Mouse (Mus musculus): ENCODE measurements at regions not wholly inside any gene's neighbourhood (a gene's known extent, or its start where the extent isn't known, plus 50 kb on each side); places are given as distances from the start of the nearest gene placed in this dataset.

GRCm38 (mm10) chr4:39926021-39926591 is 216.8 kb upstream of the Aco1 start:
- no peak overlapping the region for H3K27ac ChIP-seq (ENCODE audit: insufficient read depth, low read length)
- no peak overlapping the region for H3K4me3 ChIP-seq (ENCODE audit: extremely low read depth, insufficient read depth, insufficient read length)
- TF ChIP-seq POLR2A (IDR thresholded peaks at IDR 0.05; ENCODE audit: low read depth, low read length) (no peak), CTCF (IDR thresholded peaks at IDR 0.05; ENCODE audit: extremely low read depth, insufficient read depth, insufficient read length, insufficient replicate concordance) (no peak)
- WGBS = 81% methylated on average over 3 of the region's 3 CpGs
- no peak for DNase-seq (ENCODE audit: low read depth in 1 of 2, low spot score in 2 of 2)
- H3K36me3 ChIP-seq (ENCODE audit: control insufficient read depth, insufficient read depth, low read length) = no peaks in the 10 kb centered on the region
- H3K27me3 ChIP-seq (ENCODE audit: control insufficient read depth, insufficient read depth, low read length) = no peaks in the 10 kb centered on the region
- no peaks in the 10 kb centered on the region for H3K4me1 ChIP-seq (ENCODE audit: control insufficient read depth, insufficient read depth, insufficient read length)

- H3K27ac ChIP-seq (ENCODE audit: insufficient read depth, low read length) = no peak overlapping the region
- no peak overlapping the region for H3K4me3 ChIP-seq (ENCODE audit: extremely low read depth, insufficient read depth, insufficient read length)
- H3K4me1 ChIP-seq (ENCODE audit: control insufficient read depth, insufficient read depth, insufficient read length) = no peaks in the 10 kb centered on the region
- no peaks in the 10 kb centered on the region for H3K36me3 ChIP-seq (ENCODE audit: control insufficient read depth, insufficient read depth, low read length)
- H3K27me3 ChIP-seq (ENCODE audit: control insufficient read depth, insufficient read depth, low read length) = no peaks in the 10 kb centered on the region
- no peak for TF ChIP-seq POLR2A (IDR thresholded peaks at IDR 0.05; ENCODE audit: low read depth, low read length)
- TF ChIP-seq CTCF (IDR thresholded peaks at IDR 0.05; ENCODE audit: extremely low read depth, insufficient read depth, insufficient read length, insufficient replicate concordance) = no peak
- 86% methylated on average over 7 of the region's 7 CpGs for WGBS
- DNase-seq (ENCODE audit: low read depth in 1 of 2, low spot score in 2 of 2) = no peak
Observed at GRCm38 (mm10) chr4:39926594-39926993, 216.3 kb upstream of the Aco1 start.

GRCm38 (mm10) chr4:39928491-39928890 is 214.4 kb upstream of the Aco1 start:
- TF ChIP-seq POLR2A (IDR thresholded peaks at IDR 0.05; ENCODE audit: low read depth, low read length) (no peak), CTCF (IDR thresholded peaks at IDR 0.05; ENCODE audit: extremely low read depth, insufficient read depth, insufficient read length, insufficient replicate concordance) (no peak)
- no peak overlapping the region for H3K27ac ChIP-seq (ENCODE audit: insufficient read depth, low read length)
- H3K4me1 ChIP-seq (ENCODE audit: control insufficient read depth, insufficient read depth, insufficient read length) = no peaks in the 10 kb centered on the region
- WGBS = 71% methylated on average over 2 of the region's 2 CpGs
- no peaks in the 10 kb centered on the region for H3K36me3 ChIP-seq (ENCODE audit: control insufficient read depth, insufficient read depth, low read length)
- no peak overlapping the region for H3K4me3 ChIP-seq (ENCODE audit: extremely low read depth, insufficient read depth, insufficient read length)
- no peaks in the 10 kb centered on the region for H3K27me3 ChIP-seq (ENCODE audit: control insufficient read depth, insufficient read depth, low read length)
- DNase-seq (ENCODE audit: low read depth in 1 of 2, low spot score in 2 of 2) = no peak

GRCm38 (mm10) chr4:39934025-39934708 is 208.7 kb upstream of the Aco1 start:
- Histone ChIP-seq H3K36me3 (ENCODE audit: control insufficient read depth, insufficient read depth, low read length) (no peaks in the 10 kb centered on the region), H3K4me1 (ENCODE audit: control insufficient read depth, insufficient read depth, insufficient read length) (no peaks in the 10 kb centered on the region), H3K27me3 (ENCODE audit: control insufficient read depth, insufficient read depth, low read length) (no peaks in the 10 kb centered on the region), H3K4me3 (ENCODE audit: extremely low read depth, insufficient read depth, insufficient read length) (no peak overlapping the region), H3K27ac (ENCODE audit: insufficient read depth, low read length) (no peak overlapping the region)
- TF ChIP-seq POLR2A (IDR thresholded peaks at IDR 0.05; ENCODE audit: low read depth, low read length) (no peak), CTCF (IDR thresholded peaks at IDR 0.05; ENCODE audit: extremely low read depth, insufficient read depth, insufficient read length, insufficient replicate concordance) (no peak)
- DNase-seq (ENCODE audit: low read depth in 1 of 2, low spot score in 2 of 2) = no peak
- WGBS = 83% methylated on average over 12 of the region's 12 CpGs

GRCm38 (mm10) chr4:39958687-39959086 is 184.2 kb upstream of the Aco1 start:
- no peak overlapping the region for H3K4me3 ChIP-seq (ENCODE audit: extremely low read depth, insufficient read depth, insufficient read length)
- H3K36me3 ChIP-seq (ENCODE audit: control insufficient read depth, insufficient read depth, low read length) = no peaks in the 10 kb centered on the region
- H3K27ac ChIP-seq (ENCODE audit: insufficient read depth, low read length) = no peak overlapping the region
- H3K4me1 ChIP-seq (ENCODE audit: control insufficient read depth, insufficient read depth, insufficient read length) = no peaks in the 10 kb centered on the region
- H3K27me3 ChIP-seq (ENCODE audit: control insufficient read depth, insufficient read depth, low read length) = no peaks in the 10 kb centered on the region
- TF ChIP-seq POLR2A (IDR thresholded peaks at IDR 0.05; ENCODE audit: low read depth, low read length) = no peak
- TF ChIP-seq CTCF (IDR thresholded peaks at IDR 0.05; ENCODE audit: extremely low read depth, insufficient read depth, insufficient read length, insufficient replicate concordance) = no peak
- WGBS = 92% methylated on average over 3 of the region's 3 CpGs
- DNase-seq (ENCODE audit: low read depth in 1 of 2, low spot score in 2 of 2) = no peak

GRCm38 (mm10) chr4:39967938-39968337 is 174.9 kb upstream of the Aco1 start:
- H3K4me3 ChIP-seq (ENCODE audit: extremely low read depth, insufficient read depth, insufficient read length) = no peak overlapping the region
- WGBS = 90% methylated on average over 3 of the region's 3 CpGs

GRCm38 (mm10) chr4:39991358-39991757 is 151.5 kb upstream of the Aco1 start:
- no peaks in the 10 kb centered on the region for H3K4me1 ChIP-seq (ENCODE audit: control insufficient read depth, insufficient read depth, insufficient read length)
- H3K36me3 ChIP-seq (ENCODE audit: control insufficient read depth, insufficient read depth, low read length) = no peaks in the 10 kb centered on the region
- H3K27ac ChIP-seq (ENCODE audit: insufficient read depth, low read length) = no peak overlapping the region
- no peaks in the 10 kb centered on the region for H3K27me3 ChIP-seq (ENCODE audit: control insufficient read depth, insufficient read depth, low read length)
- WGBS = 68% methylated on average over 6 of the region's 6 CpGs
- DNase-seq (ENCODE audit: low read depth in 1 of 2, low spot score in 2 of 2) = no peak
- H3K4me3 ChIP-seq (ENCODE audit: extremely low read depth, insufficient read depth, insufficient read length) = no peak overlapping the region
- TF ChIP-seq CTCF (IDR thresholded peaks at IDR 0.05; ENCODE audit: extremely low read depth, insufficient read depth, insufficient read length, insufficient replicate concordance) = no peak
- no peak for TF ChIP-seq POLR2A (IDR thresholded peaks at IDR 0.05; ENCODE audit: low read depth, low read length)

More at GRCm38 (mm10) chr4:39967938-39968337, 174.9 kb upstream of the Aco1 start:
- no peak for DNase-seq (ENCODE audit: low read depth in 1 of 2, low spot score in 2 of 2)
- Histone ChIP-seq H3K36me3 (ENCODE audit: control insufficient read depth, insufficient read depth, low read length) (no peaks in the 10 kb centered on the region), H3K27ac (ENCODE audit: insufficient read depth, low read length) (no peak overlapping the region), H3K27me3 (ENCODE audit: control insufficient read depth, insufficient read depth, low read length) (no peaks in the 10 kb centered on the region), H3K4me1 (ENCODE audit: control insufficient read depth, insufficient read depth, insufficient read length) (no peaks in the 10 kb centered on the region)
- TF ChIP-seq CTCF (IDR thresholded peaks at IDR 0.05; ENCODE audit: extremely low read depth, insufficient read depth, insufficient read length, insufficient replicate concordance) = no peak
- no peak for TF ChIP-seq POLR2A (IDR thresholded peaks at IDR 0.05; ENCODE audit: low read depth, low read length)

All from spleen, adult 2 months (tissue).